Mouse (Mus musculus): ENCODE results near the gene Stk38.

- no peak for TF ChIP-seq POLR2A (IDR thresholded peaks at IDR 0.05; ENCODE audit: low read depth, low read length)
- no peak for TF ChIP-seq CTCF (conservative IDR thresholded peaks at IDR 0.05 in 1 of 2, IDR thresholded peaks at IDR 0.05 in 1 of 2; ENCODE audit: low read depth in 2 of 2, low read length in 2 of 2)
- no peak for TF ChIP-seq RCOR1 (conservative IDR thresholded peaks at IDR 0.05; ENCODE audit: low read depth, low read length)
- TF ChIP-seq E2F4 (IDR thresholded peaks at IDR 0.05; ENCODE audit: insufficient replicate concordance, low read depth, low read length): no peak
- TF ChIP-seq USF1 (IDR thresholded peaks at IDR 0.05; ENCODE audit: low read depth, low read length): no peak
- TF ChIP-seq CHD1 (IDR thresholded peaks at IDR 0.05; ENCODE audit: low read depth, low read length): no peak
- TF ChIP-seq NRF1 (IDR thresholded peaks at IDR 0.05; ENCODE audit: low read depth, low read length): no peak
- no peak for TF ChIP-seq HCFC1 (IDR thresholded peaks at IDR 0.05; ENCODE audit: low read depth, low read length)
- no peak for TF ChIP-seq SIN3A (IDR thresholded peaks at IDR 0.05; ENCODE audit: low read length)
- no peak for TF ChIP-seq JUN (IDR thresholded peaks at IDR 0.05; ENCODE audit: insufficient read depth, low read depth, low read length)
- no peak for TF ChIP-seq SMC3 (IDR thresholded peaks at IDR 0.05; ENCODE audit: low read depth, low read length)
Observed at GRCm38 (mm10) chr17:28934120-28934916, 73.5 kb downstream of the Stk38 start.

All from CH12.LX (cell line).